Mouse (Mus musculus) embryonic fibroblast, embryonic 13.5 days (primary cell): ENCODE measurements at regions not wholly inside any gene's neighbourhood (a gene's known extent, or its start where the extent isn't known, plus 50 kb on each side); places are given as distances from the start of the nearest gene placed in this dataset.

Experiments
- H3K27ac ChIP-seq: 2 replicates; pipeline ENCODE4 v1.5.1; 2012; ENCODE audit warnings: low read length, control low read depth, inconsistent platforms; ENCODE audit not compliant: insufficient read depth
- H3K4me1 ChIP-seq: 2 replicates; pipeline ENCODE4 v1.6.1; 2011; ENCODE audit warnings: low read length; ENCODE audit not compliant: control insufficient read depth, insufficient read depth
- H3K4me3 ChIP-seq: 2 replicates; pipeline ENCODE4 v1.5.1; 2011; ENCODE audit warnings: mild to moderate bottlenecking, control low read depth, low read length; ENCODE audit not compliant: insufficient read depth
- CTCF ChIP-seq: IDR thresholded peaks from 2 replicates; pipeline ENCODE4 v1.5.1; 2011; ENCODE audit warnings: mild to moderate bottlenecking, control low read depth, low read length, moderate library complexity, borderline replicate concordance; ENCODE audit not compliant: insufficient read depth
- POLR2A ChIP-seq: IDR thresholded peaks from 2 replicates; pipeline ENCODE4 v1.6.1; 2011; ENCODE audit warnings: low read depth, mild to moderate bottlenecking, control low read depth, low read length, moderate library complexity

- TF ChIP-seq POLR2A (no peak), CTCF (no peak)
- H3K4me3 ChIP-seq: no peak overlapping the region
Measured at GRCm38 (mm10) chr5:39076555-39077178, 200.1 kb upstream of the Clnk start.

GRCm38 (mm10) chr5:39069683-39070082, 193.1 kb upstream of the Clnk start:
- H3K27ac ChIP-seq: no peak overlapping the region
- TF ChIP-seq POLR2A (no peak), CTCF (no peak)

More at GRCm38 (mm10) chr5:39076555-39077178, 200.1 kb upstream of the Clnk start:
- no peak overlapping the region for H3K27ac ChIP-seq
- H3K4me1 ChIP-seq: no peaks in the 10 kb centered on the region

GRCm38 (mm10) chr5:39063061-39063460, 186.4 kb upstream of the Clnk start:
- H3K4me1 ChIP-seq: no peaks in the 10 kb centered on the region
- no peak overlapping the region for H3K4me3 ChIP-seq
- TF ChIP-seq CTCF (no peak), POLR2A (no peak)
- H3K27ac ChIP-seq: no peak overlapping the region

More at GRCm38 (mm10) chr5:39069683-39070082, 193.1 kb upstream of the Clnk start:
- H3K4me1 ChIP-seq: no peaks in the 10 kb centered on the region
- no peak overlapping the region for H3K4me3 ChIP-seq

- Histone ChIP-seq H3K27ac (no peak overlapping the region), H3K4me3 (no peak overlapping the region)
- TF ChIP-seq POLR2A (no peak), CTCF (no peak)
Measured at GRCm38 (mm10) chr5:39052490-39053250, 176.1 kb upstream of the Clnk start.

GRCm38 (mm10) chr5:39050512-39050911, 173.9 kb upstream of the Clnk start:
- Histone ChIP-seq H3K4me3 (no peak overlapping the region), H3K27ac (no peak overlapping the region), H3K4me1 (no peaks in the 10 kb centered on the region)
- TF ChIP-seq POLR2A (no peak), CTCF (no peak)

More at GRCm38 (mm10) chr5:39052490-39053250, 176.1 kb upstream of the Clnk start:
- H3K4me1 ChIP-seq: no peaks in the 10 kb centered on the region

GRCm38 (mm10) chr5:39049141-39049540, 172.5 kb upstream of the Clnk start:
- TF ChIP-seq POLR2A (no peak), CTCF (no peak)
- H3K27ac ChIP-seq: no peak overlapping the region
- no peaks in the 10 kb centered on the region for H3K4me1 ChIP-seq
- H3K4me3 ChIP-seq: no peak overlapping the region

GRCm38 (mm10) chr5:39040467-39040866, 163.9 kb upstream of the Clnk start:
- no peak overlapping the region for H3K27ac ChIP-seq
- no peaks in the 10 kb centered on the region for H3K4me1 ChIP-seq
- TF ChIP-seq CTCF (no peak), POLR2A (no peak)
- H3K4me3 ChIP-seq: no peak overlapping the region

GRCm38 (mm10) chr5:39023241-39023640, 146.6 kb upstream of the Clnk start:
- Histone ChIP-seq H3K27ac (no peak overlapping the region), H3K4me1 (no peaks in the 10 kb centered on the region), H3K4me3 (no peak overlapping the region)
- TF ChIP-seq CTCF (no peak), POLR2A (no peak)

- H3K4me1 ChIP-seq: no peaks in the 10 kb centered on the region
- TF ChIP-seq POLR2A: no peak
- TF ChIP-seq CTCF: no peak
- H3K27ac ChIP-seq: no peak overlapping the region
- no peak overlapping the region for H3K4me3 ChIP-seq
Measured at GRCm38 (mm10) chr5:39000643-39001042, 124.0 kb upstream of the Clnk start.

- no peaks in the 10 kb centered on the region for H3K4me1 ChIP-seq
- no peak overlapping the region for H3K4me3 ChIP-seq
- no peak overlapping the region for H3K27ac ChIP-seq
- TF ChIP-seq CTCF (no peak), POLR2A (no peak)
Measured at GRCm38 (mm10) chr5:38999700-39000099, 123.1 kb upstream of the Clnk start.
